Mouse (Mus musculus) granulocyte monocyte progenitor cell, adult 5-6 weeks (primary cell): Measurements from ENCODE around the gene D6Wsu163e. TPM values are rescaled to one million over a fixed set of nuclear protein-coding genes. Genes with fewer than 3 reads are reported as not detected.

Experiments
- ATAC-seq: replicated peaks from 2 replicates; pipeline ENCODE4 v1.8.0; 2016; ENCODE audit warnings: mild to moderate bottlenecking, moderate TSS enrichment, inconsistent platforms; ENCODE audit not compliant: poor library complexity, severe bottlenecking
- total RNA-seq, 2 experiments: library from RNA; stranded (forward) in 1 of 2; stranded (reverse) in 1 of 2; fragments of 200-712, 200-1000 nt in 1 of 2; fragments of >200 nt in 1 of 2; fragmentation: Nextera tagmentation in 1 of 2; gene quantifications; 2 replicates each; pipeline ENCODE4 v1.2.3; 2014 to 2017

Gene D6Wsu163e
- 33.5 and 37.2 TPM in 2 replicates for total RNA-seq (2014; fragmentation: Nextera tagmentation)
- total RNA-seq (2017), result 40.2 and 51.9 TPM in 2 replicates

GRCm38 (mm10) chr6:126939487-126940171 lies at the start of gene D6Wsu163e, which contains the start of gene Rad51ap1:
D6Wsu163e (plus strand) TSS chr6:126939962.
Rad51ap1 (minus strand) TSS chr6:126939587.
- peak; percentile 81 for ATAC-seq

DNA sequence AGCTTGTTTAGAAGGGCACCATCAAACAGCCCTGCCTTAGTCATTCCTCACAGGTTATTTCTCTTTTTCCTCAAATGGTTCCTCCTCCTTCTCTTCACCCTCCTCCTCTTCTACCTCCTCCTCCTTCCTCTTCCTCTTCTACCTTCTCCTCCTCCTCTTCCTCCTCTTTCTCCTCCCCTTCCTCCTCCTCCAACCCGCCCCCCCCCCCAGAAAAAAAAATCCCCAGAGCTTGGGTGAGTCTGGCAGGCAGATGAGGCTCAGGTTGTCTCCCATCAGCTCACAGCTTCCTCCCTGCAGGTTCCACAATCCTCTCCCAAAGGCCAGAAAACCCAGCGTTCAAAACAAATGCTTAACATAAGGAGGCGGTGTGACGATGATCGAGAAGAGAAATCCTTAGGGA lies 32.4 kb upstream of the D6Wsu163e start:
- no peak for ATAC-seq

DNA sequence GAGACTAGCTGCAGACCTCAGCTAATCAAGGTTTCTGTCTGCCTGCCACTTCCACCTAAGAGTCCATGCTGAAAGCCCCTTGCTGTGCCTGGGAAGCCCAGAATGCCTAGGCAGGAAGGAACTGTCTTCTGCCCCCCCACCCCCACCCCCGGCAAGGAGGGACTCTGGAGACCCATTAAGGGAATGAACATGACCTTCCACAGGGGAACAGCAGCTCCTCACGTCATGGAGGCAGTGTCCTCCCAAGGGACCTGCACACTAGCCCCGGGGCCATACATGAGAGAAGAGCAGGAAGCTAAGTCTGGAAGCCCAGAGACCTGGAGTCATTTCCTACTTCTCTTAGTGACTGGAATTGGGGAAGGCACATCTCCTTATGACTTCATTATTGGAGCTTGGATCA lies 31.9 kb upstream of the D6Wsu163e start:
- ATAC-seq, result no peak

- peak; percentile 72 for ATAC-seq
Observed at GRCm38 (mm10) chr6:126910727-126911126, 29.0 kb upstream of the D6Wsu163e start.

GRCm38 (mm10) chr6:126914928-126915327 lies 24.8 kb upstream of the D6Wsu163e start:
- ATAC-seq, result no peak

DNA sequence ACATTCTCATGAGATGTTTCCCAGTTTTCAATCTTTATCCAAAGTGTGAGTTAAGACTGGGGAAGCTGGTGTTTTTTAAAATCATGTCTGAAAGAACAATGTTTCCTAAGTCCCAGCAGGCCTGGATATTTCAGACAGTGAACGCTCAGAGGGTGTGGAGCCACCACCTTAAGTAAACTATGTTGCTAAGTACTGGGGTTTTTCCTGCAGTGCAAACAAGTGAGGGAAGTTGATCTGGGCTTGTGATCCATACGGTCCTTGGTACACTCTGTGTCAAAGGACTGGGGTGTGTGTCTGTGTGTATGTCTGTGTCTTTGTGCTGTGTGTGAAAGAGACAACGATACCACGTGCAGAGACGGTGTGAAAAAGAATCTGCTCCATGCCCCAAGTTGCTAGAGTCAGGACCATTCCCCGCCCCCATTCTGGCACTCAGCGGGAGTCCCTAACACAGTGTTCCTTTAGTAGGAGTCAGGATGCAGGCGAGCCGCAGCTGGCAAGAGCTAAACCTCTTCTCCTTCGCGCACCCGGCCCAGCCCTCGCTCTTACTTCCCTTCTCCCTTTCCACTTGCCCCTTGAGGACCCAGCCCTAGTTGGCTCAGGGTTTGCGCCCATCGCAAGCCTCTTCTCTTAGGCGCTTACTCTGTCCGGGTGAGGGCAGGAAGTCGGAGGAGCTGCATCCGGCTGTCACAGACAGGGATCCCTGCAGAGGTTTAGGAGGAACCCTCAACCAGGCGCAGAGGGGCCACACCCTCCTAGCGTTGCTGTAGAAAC lies 18.5 kb upstream of the D6Wsu163e start, which contains the start of gene Dyrk4:
Gene Dyrk4, minus strand, starts transcription at position 729 of the 771 bp plus-strand sequence.
- ATAC-seq, result peak; percentile 25

DNA sequence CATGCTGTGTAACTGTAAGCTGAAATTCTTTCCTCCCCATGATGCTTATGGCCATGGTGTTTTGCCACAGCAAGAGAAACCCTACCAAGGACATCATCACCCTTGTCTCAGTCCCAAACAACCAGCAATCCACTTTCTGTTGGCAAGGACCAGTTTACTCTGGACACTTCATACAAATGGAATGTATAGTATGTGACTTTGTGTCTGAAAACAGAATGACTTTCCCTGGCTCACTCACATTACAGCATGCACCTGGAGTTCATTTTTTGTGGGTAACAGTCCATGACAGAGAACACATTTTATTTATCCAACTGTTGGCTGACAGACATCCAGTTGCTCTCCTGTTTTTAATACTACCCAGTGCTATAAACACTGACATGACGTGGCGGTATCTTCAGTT lies 6.9 kb upstream of the D6Wsu163e start:
- ATAC-seq, result no peak

DNA sequence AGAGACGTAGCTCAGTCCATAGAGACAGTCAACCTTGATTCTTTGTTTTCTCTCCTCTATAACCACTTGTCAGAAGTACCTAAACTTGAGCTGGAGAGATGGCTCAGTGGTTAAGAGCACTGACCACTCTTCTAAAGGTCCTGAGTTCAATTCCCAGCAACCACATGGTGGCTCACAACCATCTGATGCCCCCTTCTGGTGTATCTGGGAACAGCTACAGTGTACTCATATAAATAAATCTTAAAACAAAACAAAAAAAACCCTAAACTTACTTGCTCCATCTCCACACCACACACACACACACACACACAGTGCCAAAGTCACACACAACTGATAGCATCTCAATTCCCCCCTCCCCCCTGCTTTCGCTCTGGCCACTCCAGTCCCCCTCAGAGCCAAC lies 1.7 kb upstream of the D6Wsu163e start:
- ATAC-seq, result no peak

GRCm38 (mm10) chr6:126938853-126939486 lies 792 bp upstream of the D6Wsu163e start:
- ATAC-seq, result no peak

- peak; percentile 77 for ATAC-seq
Observed at GRCm38 (mm10) chr6:126940451-126940850, 689 bp downstream of the D6Wsu163e start.

DNA sequence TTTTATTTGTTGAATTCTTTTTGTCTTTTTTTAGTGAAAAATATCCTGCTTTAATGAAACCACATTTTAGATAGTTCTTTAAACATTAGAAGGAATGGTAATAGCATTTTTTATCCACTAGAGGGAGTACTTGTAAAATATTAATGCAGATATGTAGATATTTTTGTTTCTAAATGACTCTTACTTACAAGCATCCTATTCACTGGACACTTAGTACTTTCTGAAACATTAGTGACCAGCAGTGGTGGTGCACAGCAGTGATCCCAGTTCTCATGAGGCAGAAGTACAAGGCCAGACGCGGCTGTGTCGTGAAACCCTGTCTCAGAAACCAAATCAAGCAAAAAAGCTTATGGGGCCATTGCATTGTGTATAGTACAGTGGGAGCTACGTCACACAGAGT lies 8.6 kb downstream of the D6Wsu163e start:
- ATAC-seq, result no peak

DNA sequence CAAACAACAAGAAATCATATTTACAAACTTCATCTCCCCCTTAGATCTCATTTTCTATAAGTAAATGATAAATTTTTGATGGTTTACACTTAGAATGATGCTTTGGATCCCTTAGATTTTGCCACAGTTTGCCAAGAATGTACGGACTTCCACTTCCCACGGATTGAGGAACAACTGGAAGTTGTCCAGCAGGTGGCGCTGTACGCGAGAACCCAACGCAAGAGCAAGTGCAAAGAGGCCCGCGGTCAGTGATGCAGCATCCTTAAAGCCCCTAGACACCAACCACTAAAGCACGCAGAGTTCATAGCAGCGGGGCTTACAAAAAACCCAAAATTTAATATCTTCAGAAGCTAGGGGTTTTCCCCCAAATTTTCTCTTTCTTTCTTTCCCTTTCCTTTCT lies 16.0 kb downstream of the D6Wsu163e start:
- peak; percentile 86 for ATAC-seq

DNA sequence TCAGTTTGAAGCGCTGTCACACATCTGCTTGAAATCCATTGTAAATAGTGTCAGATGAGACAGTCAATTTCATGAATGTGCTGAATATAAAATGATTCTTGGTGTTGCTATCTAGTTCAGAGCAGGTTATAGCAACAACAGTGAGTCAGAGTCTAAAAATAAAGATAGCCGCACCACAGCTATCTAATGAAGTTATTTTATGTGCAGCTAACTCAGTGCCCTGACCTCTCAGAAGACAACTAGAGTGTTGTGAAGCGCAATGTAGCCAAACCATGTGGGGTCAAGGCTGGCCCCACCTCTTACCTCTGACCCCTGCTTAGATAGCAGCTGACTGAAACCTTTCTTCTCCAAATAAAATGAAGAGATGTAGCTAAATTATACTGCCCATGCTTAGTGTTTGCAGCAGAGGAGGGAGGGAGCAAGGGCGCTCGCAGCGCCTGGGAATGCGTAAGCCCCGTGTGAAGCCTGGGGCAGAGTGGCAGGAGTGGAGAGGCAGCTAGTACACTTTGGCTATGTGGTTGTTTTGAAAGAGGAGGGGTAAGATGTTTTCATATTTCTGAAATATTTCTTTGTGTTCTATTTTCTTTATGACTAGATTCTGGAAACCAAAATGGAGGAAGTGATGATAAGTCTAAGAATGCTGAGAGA lies 21.7 kb downstream of the D6Wsu163e start:
- no peak for ATAC-seq

GRCm38 (mm10) chr6:126962709-126963108 lies 22.9 kb downstream of the D6Wsu163e start:
- ATAC-seq, result no peak

DNA sequence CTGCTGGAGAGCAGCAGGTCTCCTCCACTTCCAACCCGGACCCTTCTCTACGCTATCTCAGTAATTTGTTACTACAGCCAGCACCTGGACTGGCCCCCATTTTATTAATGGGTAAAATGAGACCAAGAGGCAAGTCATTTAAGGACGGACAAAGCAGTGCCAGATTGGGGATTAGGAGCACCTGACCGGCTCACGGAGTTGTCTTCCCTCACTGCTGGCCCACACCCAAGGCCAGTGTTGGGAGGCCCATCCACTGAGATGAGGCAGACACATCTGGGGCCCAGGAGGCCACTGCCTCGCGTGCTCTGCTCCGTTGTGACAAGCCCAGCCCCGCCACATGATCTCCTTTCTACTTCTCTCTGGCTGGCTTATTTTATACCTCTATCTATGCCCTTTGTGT lies 23.7 kb downstream of the D6Wsu163e start:
- no peak for ATAC-seq

DNA sequence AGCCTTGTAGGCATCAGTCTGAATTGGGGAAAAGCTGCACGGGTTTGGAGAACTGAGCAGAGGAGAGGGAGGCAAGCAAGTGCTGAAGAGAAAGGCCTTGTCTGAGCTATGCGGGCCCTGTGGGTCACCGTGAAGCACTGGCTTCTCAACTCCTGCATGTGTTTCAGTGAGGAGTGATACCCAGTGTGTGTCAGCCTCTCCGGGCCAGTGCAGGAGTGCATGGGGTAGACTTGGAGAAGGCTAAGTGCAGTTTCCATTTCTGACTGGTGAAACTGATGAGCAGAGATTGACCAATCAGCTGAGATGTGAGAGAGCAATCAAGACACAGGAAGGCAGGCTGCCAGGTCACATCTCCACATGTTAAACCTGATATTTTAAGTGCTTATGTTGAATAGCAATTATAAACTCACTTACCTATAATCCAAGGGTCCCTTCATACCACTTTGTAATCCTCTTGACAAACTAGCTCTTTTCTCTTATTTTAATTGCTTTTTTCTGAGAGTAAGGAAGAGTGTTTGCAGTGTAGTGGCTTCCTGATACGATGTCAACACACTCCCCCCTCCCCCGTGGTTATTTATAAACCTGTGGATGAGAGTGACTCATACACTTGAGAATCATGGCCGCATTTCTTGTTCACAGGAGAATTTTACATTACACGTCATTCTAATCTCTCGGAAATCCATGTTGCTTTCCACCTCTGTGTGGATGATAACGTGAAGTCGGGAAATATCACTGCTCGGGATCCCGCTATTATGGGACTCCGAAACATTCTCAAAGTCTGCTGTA lies 26.7 kb downstream of the D6Wsu163e start:
- ATAC-seq, result no peak

- peak; percentile 77 for ATAC-seq
Observed at GRCm38 (mm10) chr6:126981539-126982234, 41.9 kb downstream of the D6Wsu163e start.

- ATAC-seq, result no peak
Observed at GRCm38 (mm10) chr6:126993676-126994075, 53.9 kb downstream of the D6Wsu163e start.

GRCm38 (mm10) chr6:126995494-126995893 lies 55.7 kb downstream of the D6Wsu163e start:
- ATAC-seq, result no peak
